14 mouse cellular contexts compared by ENCODE assay signal in genomic region chr6:141149170-141149917, GRCm38 (mm10).
"Had no signal": no experiment of that assay in that cellular context is flagged by ENCODE, and none has a peak within 500 bp of the region (broad histone marks: within the 10 kb centered on the region; RNA-seq: fewer than 3 reads in every experiment).

No protein-coding gene starts in this region.

- H3K9me3 ChIP-seq: midbrain, embryonic 13.5 days; midbrain, embryonic 15.5 days; neural tube, embryonic 12.5 days had no signal

- H3K4me1 ChIP-seq: megakaryocyte, embryonic 14.5 days; neural tube, embryonic 12.5 days had no signal

- H3K36me3 ChIP-seq: midbrain, embryonic 13.5 days; midbrain, embryonic 15.5 days; neural tube, embryonic 12.5 days had no signal

- H3K9ac ChIP-seq: lung, embryonic 14.5 days; midbrain, embryonic 13.5 days; midbrain, embryonic 15.5 days; neural tube, embryonic 12.5 days had no signal

- H3K4me2 ChIP-seq: lung, embryonic 14.5 days; midbrain, embryonic 11.5 days; midbrain, embryonic 13.5 days; midbrain, embryonic 15.5 days; neural tube, embryonic 12.5 days had no signal

- DNase-seq: lung, adult 18-20 months; lung, embryonic 14.5 days; lung, postnatal 10 days; lung, postnatal 4 days; right cerebral cortex, postnatal 14 days; spleen, adult 18-20 months; thymus, adult 2 months; thymus, postnatal 25 days; thymus, postnatal 4 days had no signal

- H3K27me3 ChIP-seq: megakaryocyte, embryonic 14.5 days; midbrain, embryonic 13.5 days; midbrain, embryonic 15.5 days; neural tube, embryonic 12.5 days had no signal

- H3K27ac ChIP-seq: midbrain, embryonic 13.5 days; midbrain, embryonic 15.5 days; neural tube, embryonic 12.5 days had no signal

- H3K4me3 ChIP-seq: megakaryocyte, embryonic 14.5 days; midbrain, embryonic 13.5 days; midbrain, embryonic 15.5 days; neural tube, embryonic 12.5 days had no signal
